Mouse (Mus musculus): Measurements from ENCODE around the gene Dock9. TPM values are rescaled to one million over a fixed set of nuclear protein-coding genes. Genes with fewer than 3 reads are reported as not detected.
"Not testable (repeated sequence)": the region's sequence is repeated elsewhere in the genome, so short reads cannot be mapped to it uniquely, and the experiment has no call there.

Gene Dock9
- total RNA-seq, 2 experiments from 2014 or later = 8.6 to 12.9 TPM

- ATAC-seq (replicated peaks; ENCODE audit: poor library complexity, severe bottlenecking) = no peak
Observed at GRCm38 (mm10) chr14:121634736-121635430, 162.8 kb downstream of the Dock9 start.

- ATAC-seq (replicated peaks; ENCODE audit: poor library complexity, severe bottlenecking) = no peak
Observed at GRCm38 (mm10) chr14:121634093-121634735, 163.4 kb downstream of the Dock9 start.

GRCm38 (mm10) chr14:121631934-121632333 is 165.7 kb downstream of the Dock9 start:
- ATAC-seq (replicated peaks; ENCODE audit: poor library complexity, severe bottlenecking) = no peak

- ATAC-seq (replicated peaks; ENCODE audit: poor library complexity, severe bottlenecking) = no peak
Observed at GRCm38 (mm10) chr14:121626741-121627140, 170.9 kb downstream of the Dock9 start.

- not testable (repeated sequence) for ATAC-seq (replicated peaks; ENCODE audit: poor library complexity, severe bottlenecking)
Observed at GRCm38 (mm10) chr14:121623996-121624542, 173.6 kb downstream of the Dock9 start.

GRCm38 (mm10) chr14:121621806-121622205 is 175.8 kb downstream of the Dock9 start:
- ATAC-seq (replicated peaks; ENCODE audit: poor library complexity, severe bottlenecking) = no peak

- ATAC-seq (replicated peaks; ENCODE audit: poor library complexity, severe bottlenecking) = no peak
Observed at GRCm38 (mm10) chr14:121620567-121620966, 177.1 kb downstream of the Dock9 start.

GRCm38 (mm10) chr14:121620157-121620556 is 177.5 kb downstream of the Dock9 start:
- ATAC-seq (replicated peaks; ENCODE audit: poor library complexity, severe bottlenecking) = no peak

- ATAC-seq (replicated peaks; ENCODE audit: poor library complexity, severe bottlenecking) = no peak
Observed at GRCm38 (mm10) chr14:121617645-121618390, 179.8 kb downstream of the Dock9 start.

GRCm38 (mm10) chr14:121615431-121615830 is 182.2 kb downstream of the Dock9 start:
- ATAC-seq (replicated peaks; ENCODE audit: poor library complexity, severe bottlenecking) = no peak

GRCm38 (mm10) chr14:121614461-121615170 is 183.0 kb downstream of the Dock9 start:
- ATAC-seq (replicated peaks; ENCODE audit: poor library complexity, severe bottlenecking) = no peak

GRCm38 (mm10) chr14:121613490-121613889 is 184.1 kb downstream of the Dock9 start:
- ATAC-seq (replicated peaks; ENCODE audit: poor library complexity, severe bottlenecking) = no peak

- no peak for ATAC-seq (replicated peaks; ENCODE audit: poor library complexity, severe bottlenecking)
Observed at GRCm38 (mm10) chr14:121612926-121613325, 184.7 kb downstream of the Dock9 start.

GRCm38 (mm10) chr14:121611533-121611932 is 186.1 kb downstream of the Dock9 start:
- ATAC-seq (replicated peaks; ENCODE audit: poor library complexity, severe bottlenecking) = no peak

GRCm38 (mm10) chr14:121611098-121611497 is 186.5 kb downstream of the Dock9 start:
- no peak for ATAC-seq (replicated peaks; ENCODE audit: poor library complexity, severe bottlenecking)

GRCm38 (mm10) chr14:121608522-121608921 is 189.1 kb downstream of the Dock9 start:
- ATAC-seq (replicated peaks; ENCODE audit: poor library complexity, severe bottlenecking) = no peak

GRCm38 (mm10) chr14:121606433-121606832 is 191.2 kb downstream of the Dock9 start:
- ATAC-seq (replicated peaks; ENCODE audit: poor library complexity, severe bottlenecking) = no peak

GRCm38 (mm10) chr14:121605260-121605659 is 192.4 kb downstream of the Dock9 start:
- no peak for ATAC-seq (replicated peaks; ENCODE audit: poor library complexity, severe bottlenecking)

- ATAC-seq (replicated peaks; ENCODE audit: poor library complexity, severe bottlenecking) = no peak
Observed at GRCm38 (mm10) chr14:121604565-121604964, 193.1 kb downstream of the Dock9 start.

GRCm38 (mm10) chr14:121602610-121603009 is 195.0 kb downstream of the Dock9 start:
- ATAC-seq (replicated peaks; ENCODE audit: poor library complexity, severe bottlenecking) = no peak
